Mouse (Mus musculus) frontal cortex, postnatal 36 days (tissue): Measurements from ENCODE around the gene Pla2g1b.
"Not testable (repeated sequence)": the region's sequence is repeated elsewhere in the genome, so short reads cannot be mapped to it uniquely, and the experiment has no call there.

Source experiments
- DNase-seq, 2 experiments: peaks; one replicate each; pipeline ENCODE4 v3.0.0; 2022; ENCODE audit warnings: low spot score in 2 of 2

Pla2g1b gene

GRCm38 (mm10) chr5:115483947-115484920, 18.2 kb downstream of the Pla2g1b start, which contains the start of gene Sirt4:
TSS of gene Sirt4 (minus strand) at chr5:115484725.
- DNase-seq: peak; percentile 78 to 94

- DNase-seq: no peak
These were observed 18.9 kb downstream of the Pla2g1b start for GRCm38 (mm10) chr5:115484996-115485395.

DNA sequence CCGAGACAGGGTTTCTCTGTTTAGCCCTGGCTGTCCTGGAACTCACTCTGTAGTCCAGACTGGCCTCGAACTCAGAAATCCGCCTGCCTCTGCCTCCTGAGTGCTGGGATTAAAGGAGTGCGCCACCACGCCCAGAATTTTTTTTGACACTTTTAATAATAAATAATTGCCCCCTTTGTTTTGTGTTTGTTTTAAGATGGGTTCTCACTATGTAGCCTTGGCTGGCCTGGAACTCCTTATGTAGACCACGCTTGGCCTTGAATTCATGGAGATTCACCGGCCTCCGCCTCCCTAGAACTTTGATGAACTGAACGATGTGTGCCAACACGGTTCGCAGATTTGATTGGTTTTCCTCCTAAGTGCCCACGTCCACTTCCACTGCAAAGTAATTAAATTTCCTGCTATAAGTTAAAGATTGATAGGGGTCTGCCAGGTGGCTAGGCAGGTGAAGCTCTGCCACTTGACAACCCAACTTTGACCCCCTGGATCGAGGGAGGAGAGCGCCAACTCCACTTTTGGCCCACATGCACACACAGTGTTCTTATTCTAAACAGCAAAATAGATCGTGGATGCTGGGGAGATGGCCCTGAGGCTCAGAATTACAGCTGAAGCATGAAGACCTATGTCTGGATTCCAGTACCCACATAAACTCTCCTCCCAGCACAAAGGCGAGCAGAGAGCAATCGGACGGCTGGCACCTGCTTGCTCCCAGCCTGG, 19.6 kb downstream of the Pla2g1b start:
- no peak for DNase-seq

DNA sequence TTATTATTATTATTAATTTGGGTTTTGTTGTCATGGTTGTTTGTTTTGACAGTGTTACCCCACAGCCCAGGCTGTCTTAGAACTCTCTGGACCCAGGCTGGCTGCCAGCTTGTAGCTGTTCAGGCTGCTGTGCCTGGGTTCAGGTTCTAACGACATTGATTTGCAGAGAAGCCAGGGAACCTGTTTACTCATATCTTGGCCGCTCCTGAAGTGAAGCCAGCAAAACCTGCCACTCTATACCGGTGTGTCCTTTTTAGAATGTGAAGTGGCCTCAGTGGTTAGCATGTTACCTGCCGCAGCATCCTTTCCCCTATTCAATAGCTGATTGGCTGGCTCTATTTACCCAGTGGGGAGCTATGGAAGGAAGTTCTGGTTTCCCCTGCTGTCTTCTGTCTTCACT, 20.7 kb downstream of the Pla2g1b start:
- DNase-seq: no peak

- DNase-seq: no peak
These were observed 21.3 kb downstream of the Pla2g1b start for GRCm38 (mm10) chr5:115487353-115487752.

DNA sequence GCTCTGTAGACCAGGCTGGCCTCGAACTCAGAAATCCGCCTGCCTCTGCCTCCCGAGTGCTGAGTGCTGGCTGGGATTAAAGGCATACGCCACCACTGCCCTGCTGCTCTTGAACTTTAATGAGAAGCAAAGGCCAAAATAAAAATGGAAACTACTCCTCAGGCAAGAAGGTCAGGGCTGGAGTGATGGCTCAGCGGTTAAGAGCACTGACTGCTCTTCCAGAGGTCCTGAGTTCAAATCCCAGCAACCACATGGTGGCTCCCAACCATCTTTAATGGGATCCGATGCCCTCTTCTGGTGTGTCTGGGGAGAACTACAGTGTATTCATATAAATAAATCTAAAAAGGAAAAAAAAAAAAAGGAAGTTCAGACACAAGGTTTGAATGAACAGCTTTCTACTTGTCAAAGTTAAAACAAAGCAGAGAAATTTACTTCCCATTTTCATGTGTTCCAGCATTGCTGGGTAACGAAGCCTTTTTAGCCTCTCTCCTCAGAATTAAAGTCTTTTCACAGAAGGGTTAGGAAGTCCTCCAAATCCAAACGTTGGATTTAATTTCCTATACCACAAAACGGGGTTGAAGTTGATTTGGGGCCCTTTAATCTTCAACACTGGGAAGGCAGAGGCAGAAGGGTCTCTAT, 22.0 kb downstream of the Pla2g1b start:
- no peak for DNase-seq

GRCm38 (mm10) chr5:115488841-115489698, 23.0 kb downstream of the Pla2g1b start:
- peak; percentile 83 to 89 for DNase-seq

- peak; percentile 86 to 90 for DNase-seq
These were observed 23.9 kb downstream of the Pla2g1b start for GRCm38 (mm10) chr5:115489699-115490637.

DNA sequence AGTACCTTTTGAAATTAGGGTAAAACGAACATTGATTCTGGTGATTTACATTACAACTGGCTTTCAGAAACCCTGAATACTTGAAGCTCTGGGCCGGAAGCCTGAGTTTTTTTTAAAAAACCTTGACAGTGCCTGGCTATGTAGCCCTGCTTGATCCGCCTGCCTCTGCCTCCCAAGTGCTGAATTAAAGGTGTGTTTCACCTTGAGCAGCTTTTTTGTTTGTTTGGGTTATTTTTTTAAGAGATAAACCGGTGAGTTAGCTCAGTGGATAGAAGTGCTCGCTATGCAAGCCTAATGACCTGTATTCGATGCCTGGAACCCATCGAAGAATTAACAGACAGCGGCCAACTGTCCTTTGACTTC, 24.6 kb downstream of the Pla2g1b start:
- DNase-seq: no peak

DNA sequence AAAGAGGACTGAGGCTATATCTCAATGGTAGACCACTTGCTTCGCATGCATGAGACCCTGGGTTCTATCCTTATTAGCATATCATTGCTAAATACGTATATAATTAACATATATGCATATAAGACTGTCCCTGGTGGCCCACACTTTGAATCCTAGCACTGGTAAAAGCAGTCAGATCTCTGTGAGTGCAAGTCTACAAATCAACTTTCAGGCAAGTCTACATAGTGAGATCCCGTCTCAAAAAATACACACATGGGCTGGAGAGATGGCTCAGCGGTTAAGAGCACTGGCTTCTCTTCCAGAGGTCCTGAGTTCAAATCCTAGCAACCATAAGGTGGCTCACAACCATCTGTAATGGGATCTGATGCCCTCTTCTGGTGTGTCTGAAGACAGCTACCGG, 25.0 kb downstream of the Pla2g1b start:
- DNase-seq: no peak

GRCm38 (mm10) chr5:115491771-115492322, 25.8 kb downstream of the Pla2g1b start:
- DNase-seq: no peak

GRCm38 (mm10) chr5:115492711-115493335, 26.8 kb downstream of the Pla2g1b start:
- DNase-seq: no peak

DNA sequence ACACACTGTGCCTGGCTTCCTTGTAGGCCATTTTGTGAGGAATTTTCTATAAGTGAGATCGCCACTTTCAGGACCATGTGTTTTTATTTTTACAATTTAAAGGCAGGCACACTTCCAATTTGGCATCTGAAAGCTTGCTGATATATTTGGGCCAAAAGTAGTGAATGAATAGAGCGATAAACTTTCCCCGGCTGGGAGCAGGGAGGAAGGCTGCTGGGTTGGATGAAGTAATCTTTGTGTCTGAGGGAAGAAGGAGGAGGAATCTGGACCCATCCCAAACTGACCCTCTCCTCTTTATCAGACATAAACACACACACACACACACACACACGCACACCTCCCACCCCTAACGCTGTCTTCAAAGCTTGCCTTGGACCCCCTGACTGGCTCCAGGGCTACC, 27.4 kb downstream of the Pla2g1b start:
- no peak for DNase-seq

GRCm38 (mm10) chr5:115495618-115496017, 29.6 kb downstream of the Pla2g1b start:
- DNase-seq: not testable (repeated sequence)

DNA sequence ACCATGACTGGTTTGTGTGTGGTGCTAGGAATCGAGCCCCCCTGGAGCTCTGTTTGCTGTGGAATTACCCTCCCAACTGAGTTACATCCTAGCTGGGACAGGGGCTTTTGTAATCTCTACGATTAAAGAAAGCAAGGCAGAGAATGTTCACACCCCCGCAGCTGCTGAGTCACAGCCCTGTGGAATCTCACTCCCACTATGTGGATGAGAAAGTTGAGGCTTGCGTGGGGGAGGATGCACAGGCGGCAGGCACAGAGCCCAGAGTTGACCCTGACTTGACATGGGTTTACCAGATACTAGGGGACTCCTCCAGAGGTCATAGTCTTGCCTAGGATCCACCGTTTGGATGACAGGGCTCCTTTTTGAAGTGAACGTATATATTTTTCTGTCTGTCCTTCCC, 31.0 kb downstream of the Pla2g1b start:
- DNase-seq: no peak

DNA sequence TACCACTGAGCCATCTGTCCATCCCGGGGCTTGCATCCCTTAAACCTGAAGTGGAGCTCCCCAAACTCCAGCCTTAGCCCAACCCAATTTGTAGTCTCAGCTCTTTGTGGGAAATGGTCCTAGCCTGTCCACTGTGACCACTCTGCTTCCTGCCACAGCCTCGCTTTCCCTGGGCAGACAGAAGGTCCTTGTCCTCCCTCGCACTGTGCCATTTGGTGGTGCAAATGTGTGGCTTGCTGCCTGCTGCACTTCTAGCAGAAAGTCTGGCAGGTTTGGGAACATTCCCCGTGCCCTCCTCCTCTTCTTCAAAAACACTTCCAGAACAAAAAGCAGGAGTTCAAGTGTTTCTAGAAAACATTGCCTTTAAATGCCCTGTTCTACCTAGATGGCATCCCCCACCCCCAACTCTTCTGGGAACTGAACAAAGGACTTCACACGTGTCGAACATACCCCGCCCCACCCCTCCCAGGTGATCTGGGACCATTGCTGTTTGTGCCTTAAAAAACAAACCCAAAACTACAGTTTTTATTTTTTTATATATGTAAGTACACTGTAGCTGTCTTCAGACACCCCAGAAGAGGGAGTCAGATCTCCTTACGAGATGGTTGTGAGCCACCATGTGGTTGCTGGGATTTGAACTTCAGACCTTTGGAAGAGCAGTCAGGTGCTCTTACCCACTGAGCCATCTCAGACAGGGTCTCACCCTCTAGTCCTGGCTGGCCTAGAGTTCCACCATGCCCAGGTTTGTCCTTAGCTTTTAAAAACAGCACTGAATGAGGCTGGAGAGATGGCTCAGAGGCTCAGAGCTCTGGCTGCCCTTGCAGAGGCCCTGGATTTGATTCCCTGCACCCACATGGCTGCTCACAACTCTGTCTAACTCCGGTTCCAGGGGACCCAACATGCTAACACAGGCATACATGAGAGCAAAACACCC, 32.5 kb downstream of the Pla2g1b start:
- no peak for DNase-seq

DNA sequence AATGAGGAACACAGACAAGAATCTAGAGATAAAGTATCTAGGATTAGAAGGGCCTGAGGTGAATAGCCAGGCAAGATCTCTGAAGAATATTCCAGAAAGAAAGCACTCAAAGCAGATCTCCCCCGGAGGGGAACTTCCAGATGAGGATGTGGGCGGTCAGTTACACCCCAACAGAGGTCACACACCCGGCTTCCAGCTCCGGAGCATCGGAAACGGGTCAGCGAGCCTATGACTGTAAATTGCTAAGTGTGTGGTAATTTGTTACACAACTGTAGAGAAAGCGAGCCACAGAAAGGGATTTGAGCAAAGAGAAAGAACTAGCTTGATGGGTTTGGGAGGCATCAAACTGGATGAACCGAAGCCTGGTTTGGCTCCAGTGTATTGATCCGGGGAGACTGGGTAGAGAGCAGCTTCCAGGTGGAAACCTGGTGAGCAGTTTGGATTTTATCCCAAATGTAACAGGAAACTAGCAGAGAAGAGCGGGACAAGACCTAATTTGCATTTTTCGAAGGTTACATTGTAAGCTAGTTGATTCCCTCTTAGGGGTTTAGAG, 34.4 kb downstream of the Pla2g1b start:
- DNase-seq: no peak

DNA sequence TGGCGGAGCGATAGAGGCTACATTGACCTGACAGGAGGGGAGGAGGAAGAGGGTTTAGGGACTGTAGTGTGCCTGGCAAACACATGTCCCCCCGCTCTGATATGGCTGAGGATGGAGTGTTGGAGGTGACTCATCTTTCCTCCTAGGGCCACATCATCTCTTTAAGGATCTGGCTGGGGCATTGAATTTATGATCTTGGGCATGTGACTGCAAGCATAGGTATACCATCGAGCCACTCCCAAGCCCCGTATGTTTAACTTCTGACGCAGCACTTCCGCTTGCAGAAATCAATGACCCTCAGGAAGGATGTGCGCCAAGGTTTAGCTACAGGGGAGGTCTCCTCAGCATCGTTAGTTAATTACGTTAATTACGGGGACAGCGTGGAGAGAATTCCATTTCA, 37.0 kb downstream of the Pla2g1b start:
- no peak for DNase-seq
